In genomic region chr7:68457842-68458241, GRCm38 (mm10) we compare ENCODE assay signal across 19 mouse cellular contexts.
"Had no signal": no experiment of that assay in that cellular context is flagged by ENCODE, and none has a peak within 500 bp of the region (broad histone marks: within the 10 kb centered on the region; RNA-seq: fewer than 3 reads in every experiment).

No protein-coding gene starts in this region.

- H3K9ac ChIP-seq: limb, embryonic 12.5 days; limb, embryonic 15.5 days; liver, embryonic 14.5 days; liver, postnatal 0 days; lung, embryonic 14.5 days; midbrain, embryonic 12.5 days; midbrain, embryonic 15.5 days; neural tube, embryonic 13.5 days had no signal

- H3K36me3 ChIP-seq: limb, embryonic 12.5 days; limb, embryonic 15.5 days; midbrain, embryonic 12.5 days; midbrain, embryonic 15.5 days; neural tube, embryonic 13.5 days had no signal

- ATAC-seq: liver, postnatal 0 days; lung, postnatal 0 days; midbrain, embryonic 15.5 days had no signal

- H3K4me2 ChIP-seq: limb, embryonic 12.5 days; limb, embryonic 15.5 days; liver, embryonic 11.5 days; lung, embryonic 14.5 days; midbrain, embryonic 12.5 days; midbrain, embryonic 15.5 days; neural tube, embryonic 13.5 days had no signal

- H3K9me3 ChIP-seq: limb, embryonic 15.5 days; midbrain, embryonic 15.5 days; neural tube, embryonic 13.5 days had no signal

- H3K27me3 ChIP-seq: limb, embryonic 15.5 days; midbrain, embryonic 12.5 days; midbrain, embryonic 15.5 days; neural tube, embryonic 13.5 days had no signal

- DNase-seq: kidney, adult 2 months; kidney, postnatal 25 days; left cerebral cortex, postnatal 4 days; liver, postnatal 0 days; lung, embryonic 14.5 days; retina, postnatal 1 day; thymus, adult 2 months; thymus, postnatal 14 days; thymus, postnatal 4 days had no signal

- H3K4me3 ChIP-seq: limb, embryonic 12.5 days; limb, embryonic 15.5 days; midbrain, embryonic 12.5 days; midbrain, embryonic 15.5 days; neural tube, embryonic 13.5 days had no signal

- H3K27ac ChIP-seq: kidney, postnatal 0 days; limb, embryonic 12.5 days; limb, embryonic 15.5 days; liver, embryonic 14.5 days; macrophage; midbrain, embryonic 12.5 days; midbrain, embryonic 15.5 days; neural tube, embryonic 13.5 days had no signal

- H3K4me1 ChIP-seq: midbrain, embryonic 12.5 days; midbrain, embryonic 15.5 days had no signal
